Mouse (Mus musculus) embryo, embryonic 9.5 days (tissue): ENCODE results near the gene Slc29a1.

Experiments used
- DNase-seq: peaks from one replicate; pipeline ENCODE4 v3.0.0-alpha.2; 2017; ENCODE audit errors: extremely low spot score

Gene Slc29a1

GRCm38 (mm10) chr17:45589236-45589635, 10.2 kb downstream of the Slc29a1 start:
- no peak for DNase-seq

GRCm38 (mm10) chr17:45588370-45588769, 11.0 kb downstream of the Slc29a1 start:
- DNase-seq, result no peak

GRCm38 (mm10) chr17:45586449-45586837, 13.0 kb downstream of the Slc29a1 start:
- no peak for DNase-seq

- no peak for DNase-seq
Observed at GRCm38 (mm10) chr17:45585725-45586448, 13.5 kb downstream of the Slc29a1 start.

GRCm38 (mm10) chr17:45584939-45585678, 14.3 kb downstream of the Slc29a1 start:
- DNase-seq, result peak; percentile 86

- peak; percentile 72 for DNase-seq
Observed at GRCm38 (mm10) chr17:45584096-45584896, 15.1 kb downstream of the Slc29a1 start.

GRCm38 (mm10) chr17:45582715-45583355, 16.6 kb downstream of the Slc29a1 start:
- DNase-seq, result no peak

- DNase-seq, result no peak
Observed at GRCm38 (mm10) chr17:45582188-45582587, 17.2 kb downstream of the Slc29a1 start.

GRCm38 (mm10) chr17:45581567-45581983, 17.8 kb downstream of the Slc29a1 start:
- DNase-seq, result peak; percentile 74

GRCm38 (mm10) chr17:45580958-45581477, 18.4 kb downstream of the Slc29a1 start:
- DNase-seq, result no peak

- no peak for DNase-seq
Observed at GRCm38 (mm10) chr17:45579554-45579953, 19.9 kb downstream of the Slc29a1 start.

GRCm38 (mm10) chr17:45578843-45579242, 20.6 kb downstream of the Slc29a1 start:
- no peak for DNase-seq

GRCm38 (mm10) chr17:45578242-45578641, 21.2 kb downstream of the Slc29a1 start:
- DNase-seq, result no peak

GRCm38 (mm10) chr17:45575123-45575897, 24.1 kb downstream of the Slc29a1 start:
- no peak for DNase-seq

GRCm38 (mm10) chr17:45574129-45574761, 25.2 kb downstream of the Slc29a1 start:
- peak; percentile 47 for DNase-seq

GRCm38 (mm10) chr17:45573780-45574123, 25.7 kb downstream of the Slc29a1 start:
- DNase-seq, result peak; percentile 98

GRCm38 (mm10) chr17:45573087-45573779, 26.2 kb downstream of the Slc29a1 start, which contains the start of gene Hsp90ab1:
TSS of gene Hsp90ab1 (minus strand) at chr17:45573271.
- peak; percentile 100 for DNase-seq

GRCm38 (mm10) chr17:45572103-45573086, 27.0 kb downstream of the Slc29a1 start:
- DNase-seq, result peak; percentile 89
